Mouse (Mus musculus) adrenal gland, adult 18-20 months (tissue): ENCODE results near the gene Mfsd1. TPM values are rescaled to one million over a fixed set of nuclear protein-coding genes. Genes with fewer than 3 reads are reported as not detected.

Source experiments
- DNase-seq, 2 experiments: peaks; one replicate each; pipeline ENCODE4 v3.0.0; 2021 to 2022; ENCODE audit warnings: low spot score in 2 of 2
- long read RNA-seq, 2 experiments: library from polyadenylated mRNA; stranded (forward); transcript quantifications; one replicate each; pipeline ENCODE4 v2.0.0; 2021
- total RNA-seq, 2 experiments: library from RNA; stranded (reverse); gene quantifications; 1 replicate in 1 of 2; 2 replicates in 1 of 2; pipeline ENCODE4 v1.2.3; 2021

Gene Mfsd1
- 10 to 100 TPM; 55.5 to 66.2 TPM for total RNA-seq
- long read RNA-seq, experiment 1, transcript Mfsd1-201 (16 exons, 3,011 nt): major isoform, 47 of 51 reads
- long read RNA-seq, experiment 1, partial matches to known transcripts: 2 of 51 reads
- long read RNA-seq, experiment 1, other reads (novel, unspliced or antisense): 2 of 51 reads
- long read RNA-seq, experiment 2, transcript Mfsd1-201 (16 exons, 3,011 nt): major isoform, 151 of 165 reads
- long read RNA-seq, experiment 2, partial matches to known transcripts: 8 of 165 reads
- long read RNA-seq, experiment 2, other reads (novel, unspliced or antisense): 6 of 165 reads

- peak; percentile 71 to 73 for DNase-seq
Observed at GRCm38 (mm10) chr3:67582273-67583124, at the start of gene Mfsd1. Gene Mfsd1, plus strand, starts transcription at chr3:67582741.

GRCm38 (mm10) chr3:67543630-67544029, 38.9 kb upstream of the Mfsd1 start:
- DNase-seq: no peak

DNA sequence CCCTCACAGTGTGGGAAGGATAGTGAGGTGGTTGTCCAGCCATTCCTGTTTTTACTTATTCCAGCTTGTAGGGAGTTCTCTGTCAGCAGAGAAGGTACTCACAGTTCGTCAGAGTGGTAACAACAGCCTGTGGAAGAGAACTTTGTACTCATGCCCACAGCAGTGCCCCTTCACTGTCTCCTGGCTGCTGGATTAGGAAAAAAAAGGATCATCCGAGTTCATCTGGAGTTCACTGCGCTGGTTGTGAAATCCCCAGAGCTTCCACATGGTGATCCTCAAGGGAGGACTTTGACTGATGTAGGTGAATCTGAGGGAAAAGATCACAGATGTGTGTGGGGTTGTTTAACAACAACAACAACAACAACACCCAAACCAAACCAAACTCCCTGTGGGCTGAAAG, 31.3 kb upstream of the Mfsd1 start:
- DNase-seq: no peak

GRCm38 (mm10) chr3:67553281-67553680, 29.3 kb upstream of the Mfsd1 start:
- DNase-seq: no peak

DNA sequence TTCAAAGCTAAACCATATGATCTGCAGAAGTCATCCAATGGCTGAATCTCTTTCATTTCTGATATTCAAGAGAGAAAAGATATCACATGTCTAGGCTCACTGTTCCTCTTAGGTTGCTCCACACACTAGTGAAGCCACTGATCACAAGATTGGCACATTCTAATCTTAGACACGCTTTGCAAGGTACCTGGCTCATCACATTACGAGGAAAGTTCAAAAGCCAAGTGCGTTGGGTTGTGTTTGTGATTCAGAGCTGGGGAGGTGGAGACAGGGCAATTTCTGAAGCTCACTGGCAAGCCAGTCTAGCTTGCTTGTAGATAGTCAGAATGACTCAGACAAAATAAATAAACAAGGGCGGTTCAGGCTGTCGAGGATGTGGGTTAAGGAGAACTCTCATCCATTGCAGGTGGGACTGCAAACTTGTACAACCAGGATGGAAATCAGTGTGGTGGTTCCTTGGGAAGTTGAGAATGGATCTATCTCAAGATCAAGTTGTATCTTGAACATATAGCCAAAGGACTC, 28.6 kb upstream of the Mfsd1 start:
- DNase-seq: no peak

DNA sequence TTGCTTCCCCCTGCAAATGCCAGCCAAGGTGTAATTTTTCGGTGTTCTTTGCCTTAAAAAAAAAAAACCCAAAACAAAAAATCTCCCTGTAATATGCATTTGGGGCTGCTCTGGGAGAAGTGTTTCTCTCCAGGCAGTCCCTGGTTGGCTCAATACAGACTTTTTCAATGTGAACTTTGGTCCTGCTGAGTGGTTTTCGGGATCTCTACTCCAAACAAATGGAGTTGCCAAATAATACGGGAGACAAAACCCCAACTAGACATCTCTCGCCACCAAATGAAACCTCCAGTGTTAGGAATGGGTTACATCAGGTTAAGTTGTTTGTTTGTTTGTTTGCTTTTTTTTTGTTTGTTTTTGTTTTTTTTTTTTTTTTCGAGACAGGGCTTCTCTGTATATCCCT, 27.3 kb upstream of the Mfsd1 start:
- DNase-seq: no peak

GRCm38 (mm10) chr3:67557200-67557651, 25.3 kb upstream of the Mfsd1 start:
- DNase-seq: no peak

- no peak for DNase-seq
Observed at GRCm38 (mm10) chr3:67557718-67558354, 24.7 kb upstream of the Mfsd1 start.

- DNase-seq: no peak
Observed at GRCm38 (mm10) chr3:67564731-67565357, 17.7 kb upstream of the Mfsd1 start.

- no peak for DNase-seq
Observed at GRCm38 (mm10) chr3:67565540-67566227, 16.9 kb upstream of the Mfsd1 start.

- peak; percentile 50 to 59 for DNase-seq
Observed at GRCm38 (mm10) chr3:67568015-67568618, 14.4 kb upstream of the Mfsd1 start.

DNA sequence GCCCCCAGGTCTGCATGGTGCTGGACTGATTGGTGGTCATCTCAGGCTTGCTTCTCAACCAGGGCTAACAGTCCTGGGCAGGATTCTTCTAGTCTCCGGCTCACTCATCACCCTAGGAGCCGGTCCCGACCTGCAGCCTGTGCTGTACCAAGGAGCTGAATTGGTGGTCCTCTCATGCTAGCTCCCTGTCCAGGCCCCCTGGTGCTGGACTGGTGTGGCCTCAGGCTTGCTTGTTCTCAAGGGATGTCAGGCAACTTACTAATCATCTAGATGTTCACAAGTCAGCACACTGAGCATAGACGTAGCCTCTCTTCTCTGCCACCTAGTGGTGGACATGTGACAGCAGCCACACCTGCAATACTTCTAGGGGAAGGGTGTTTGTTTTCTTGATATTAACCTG, 9.6 kb upstream of the Mfsd1 start:
- no peak for DNase-seq

GRCm38 (mm10) chr3:67573523-67573922, 9.0 kb upstream of the Mfsd1 start:
- no peak for DNase-seq

GRCm38 (mm10) chr3:67576248-67576647, 6.3 kb upstream of the Mfsd1 start:
- no peak for DNase-seq

DNA sequence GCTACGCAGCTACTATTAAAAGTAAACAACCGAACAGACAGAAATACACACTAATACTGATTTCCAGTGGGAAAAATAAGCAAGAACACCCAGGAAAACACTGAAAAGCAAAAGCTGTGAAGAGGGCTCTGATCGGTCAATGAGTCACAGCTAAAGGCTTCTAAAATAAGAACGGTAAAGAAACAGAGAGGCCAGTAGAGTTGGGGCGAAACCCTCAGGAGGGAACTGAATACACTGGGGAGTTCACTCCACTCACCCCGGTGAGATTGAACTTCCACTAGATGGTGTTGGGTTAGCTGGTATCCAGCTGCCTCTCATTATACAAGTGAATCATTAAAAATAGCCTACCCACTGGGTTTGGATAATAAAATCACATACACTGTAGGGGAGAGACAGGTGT, 5.8 kb upstream of the Mfsd1 start:
- no peak for DNase-seq

- no peak for DNase-seq
Observed at GRCm38 (mm10) chr3:67583125-67583845, 744 bp downstream of the Mfsd1 start.

GRCm38 (mm10) chr3:67583846-67584186, 1.3 kb downstream of the Mfsd1 start:
- DNase-seq: no peak

GRCm38 (mm10) chr3:67586511-67586910, 4.0 kb downstream of the Mfsd1 start:
- DNase-seq: no peak

GRCm38 (mm10) chr3:67587430-67587829, 4.9 kb downstream of the Mfsd1 start:
- DNase-seq: no peak
